Mouse (Mus musculus): ENCODE results near the gene Ttc39a.
A peak's percentile ranks its signal among the peaks of the same experiment; 100 is the strongest.
"Not testable (repeated sequence)": the region's sequence is repeated elsewhere in the genome, so short reads cannot be mapped to it uniquely, and the experiment has no call there.

Gene Ttc39a

GRCm38 (mm10) chr4:109406486-109407175 is at the start of gene Ttc39a:
TSS of gene Ttc39a (plus strand) at chr4:109406623.
- peak; percentile 20 for DNase-seq (ENCODE audit: low read depth)

- no peak for DNase-seq (ENCODE audit: low read depth)
These were observed 28.3 kb upstream of the Ttc39a start for GRCm38 (mm10) chr4:109378107-109378506.

DNA sequence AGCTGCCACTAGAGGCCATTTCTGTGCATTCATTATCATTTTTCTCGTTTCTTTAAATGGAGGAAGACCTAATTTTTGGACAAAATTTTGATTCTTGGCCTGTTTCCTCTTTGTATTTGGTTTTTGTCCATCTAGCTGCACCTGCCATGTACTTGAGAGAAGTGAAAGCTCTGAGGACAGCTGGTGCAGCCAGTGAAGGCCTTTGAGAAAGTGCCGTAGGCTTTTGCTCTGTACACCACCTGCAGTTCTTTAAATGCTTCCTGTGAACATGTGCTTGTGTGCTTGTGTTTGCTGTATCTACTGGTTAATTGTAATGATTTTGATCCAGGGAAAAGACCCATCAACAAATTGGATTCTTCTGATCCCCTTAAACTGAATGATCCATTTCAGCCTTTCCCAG is 24.0 kb upstream of the Ttc39a start:
- DNase-seq (ENCODE audit: low read depth) = no peak

GRCm38 (mm10) chr4:109385599-109385998 is 20.8 kb upstream of the Ttc39a start:
- no peak for DNase-seq (ENCODE audit: low read depth)

DNA sequence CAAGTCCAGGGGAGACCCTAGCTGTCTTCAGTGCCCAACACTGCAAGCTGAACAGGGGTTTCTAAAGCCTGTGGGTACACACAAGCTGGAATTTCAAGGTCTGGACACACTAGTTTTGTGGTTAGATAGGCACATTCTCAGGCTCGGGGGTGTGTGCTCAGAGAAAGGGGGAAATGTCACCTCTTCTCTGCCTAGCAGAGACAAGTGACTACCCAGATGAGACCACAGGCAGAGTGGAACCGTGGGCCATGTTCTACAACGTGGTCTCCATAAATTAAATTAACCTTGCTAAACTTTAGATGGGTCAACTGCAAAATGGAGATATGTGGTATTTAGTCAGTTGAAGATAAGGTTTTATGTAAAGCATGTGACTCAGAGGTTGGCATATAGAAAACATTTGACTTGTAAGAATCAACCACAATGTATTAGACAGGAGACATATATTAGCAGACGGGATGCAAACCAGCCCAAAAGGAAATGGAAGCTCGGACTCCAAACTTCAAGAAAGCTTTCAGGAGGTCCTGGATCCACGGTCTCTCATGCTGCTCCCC is 13.1 kb upstream of the Ttc39a start:
- no peak for DNase-seq (ENCODE audit: low read depth)

DNA sequence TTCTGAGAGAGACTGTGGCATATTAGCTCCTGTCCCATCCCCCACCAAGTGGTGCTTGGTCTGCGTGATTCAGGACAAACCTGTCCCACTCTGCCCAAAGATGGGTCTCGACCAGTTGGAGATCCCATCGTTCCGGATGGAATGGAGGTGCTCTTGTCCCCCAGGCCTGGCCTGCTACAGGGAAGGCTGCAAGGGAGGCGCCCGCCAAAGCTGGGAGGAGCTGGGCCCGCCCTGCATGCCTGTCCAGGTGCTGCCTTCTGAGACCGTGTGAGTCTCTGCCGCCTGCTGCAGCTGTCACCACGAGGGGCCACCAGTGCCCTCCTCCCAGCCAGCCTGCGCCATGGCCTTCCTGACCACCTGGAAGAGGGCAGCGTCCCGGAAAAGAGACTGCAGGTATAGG is 12.5 kb upstream of the Ttc39a start:
- DNase-seq (ENCODE audit: low read depth) = no peak

DNA sequence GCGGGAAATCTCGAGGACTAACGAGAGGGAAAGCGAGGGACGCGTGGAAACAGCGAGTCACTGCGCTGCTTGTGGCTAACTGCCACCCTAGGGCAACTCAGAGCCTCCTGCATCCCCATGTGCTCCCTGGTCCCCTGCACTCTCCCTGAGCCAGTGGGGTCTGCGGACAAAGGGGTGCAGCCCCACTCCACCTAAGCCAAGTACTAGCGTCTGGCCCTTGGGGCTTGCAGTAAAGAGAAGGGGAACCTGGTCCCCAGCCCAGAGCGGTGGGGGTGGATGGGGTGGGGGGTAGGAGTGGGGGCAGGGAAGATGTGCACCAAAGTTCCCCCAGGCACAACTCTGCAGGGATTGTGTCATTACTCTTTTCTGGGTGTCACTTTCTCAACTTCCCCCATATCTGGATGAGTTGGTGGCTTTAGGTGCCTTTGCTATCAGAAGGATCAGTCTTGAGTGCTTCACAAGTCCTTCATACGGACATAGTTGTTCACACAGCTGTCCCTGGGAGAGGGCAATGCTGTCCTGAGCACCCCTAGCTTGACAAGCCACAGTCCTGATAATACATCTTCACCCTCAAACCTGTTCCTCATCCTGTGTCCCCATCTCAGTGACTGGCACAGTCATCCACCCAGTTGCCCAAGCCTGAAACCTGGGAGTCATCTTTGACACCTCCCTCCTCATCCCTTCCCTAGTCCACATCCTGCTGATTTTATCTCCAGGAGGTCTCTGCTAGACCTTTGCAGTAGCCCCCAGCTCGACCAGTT is 11.9 kb upstream of the Ttc39a start:
- DNase-seq (ENCODE audit: low read depth) = no peak

DNA sequence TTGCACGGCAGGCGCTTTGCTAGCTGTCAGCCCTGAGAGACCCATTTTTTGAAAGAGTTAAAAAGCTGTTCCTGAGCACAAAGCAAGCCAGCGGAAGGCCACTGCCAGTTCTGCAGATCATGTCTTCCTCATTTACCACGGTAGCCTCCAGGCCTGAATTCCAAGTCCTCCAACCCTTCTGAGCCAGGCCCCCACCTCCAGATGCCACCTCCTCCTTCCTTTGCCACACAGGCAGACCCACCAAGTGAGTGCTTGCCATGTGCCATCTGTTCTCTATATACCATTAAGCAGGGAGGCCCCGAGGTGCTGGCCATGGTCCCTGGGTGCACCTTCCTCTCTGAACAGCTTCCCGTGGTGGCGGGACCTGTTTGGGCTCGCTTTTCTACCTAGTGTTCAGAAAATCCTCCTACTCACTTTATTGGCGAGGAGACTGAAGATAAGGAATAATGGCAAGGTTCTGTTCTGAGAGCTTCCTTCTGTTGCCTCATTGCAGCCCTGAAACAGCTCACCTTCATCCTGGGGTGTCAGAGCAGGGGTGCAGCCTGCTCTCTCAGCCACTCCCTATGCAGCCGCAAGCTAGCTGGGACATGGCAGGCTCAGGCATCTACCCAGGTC is 6.0 kb upstream of the Ttc39a start:
- DNase-seq (ENCODE audit: low read depth) = no peak

- DNase-seq (ENCODE audit: low read depth) = no peak
These were observed 5.2 kb upstream of the Ttc39a start for GRCm38 (mm10) chr4:109401176-109401689.

DNA sequence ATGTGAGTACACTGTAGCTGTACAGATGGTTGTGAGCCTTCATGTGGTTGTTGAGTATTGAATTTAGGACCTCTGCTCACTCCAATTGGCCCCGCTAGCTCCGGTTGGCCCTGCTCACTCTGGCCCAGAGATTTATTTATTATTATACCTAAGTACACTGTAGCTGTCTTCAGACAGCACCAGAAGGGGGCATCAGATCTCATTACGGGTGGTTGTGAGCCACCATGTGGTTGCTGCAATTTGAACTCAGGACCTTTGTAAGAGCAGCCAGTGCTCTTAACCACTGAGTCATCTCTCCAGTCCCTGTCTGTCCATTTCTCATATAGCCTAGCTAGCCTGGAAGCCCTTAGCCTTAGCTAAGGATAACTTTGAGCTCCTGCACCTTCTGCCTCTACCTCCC is 1.5 kb upstream of the Ttc39a start:
- not testable (repeated sequence) for DNase-seq (ENCODE audit: low read depth)

DNA sequence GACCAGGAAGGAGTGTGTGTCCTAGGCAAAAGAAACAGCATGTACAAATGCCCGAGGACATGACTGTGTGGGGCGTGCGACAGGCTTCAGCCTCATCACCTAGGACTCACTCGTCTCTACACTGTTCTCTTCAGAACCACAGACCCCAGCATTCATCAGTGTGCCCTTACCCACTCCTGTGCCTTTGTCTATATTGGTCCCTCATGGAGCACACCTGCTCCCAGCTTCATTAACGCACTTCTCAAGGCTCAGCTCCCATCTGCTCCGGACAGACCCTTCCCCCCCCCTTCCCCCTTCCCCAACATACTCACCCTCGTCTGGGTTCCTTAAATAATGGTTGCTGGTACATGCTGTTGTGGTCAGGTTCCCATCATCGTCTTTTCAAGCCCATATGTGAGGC is 1.0 kb upstream of the Ttc39a start:
- DNase-seq (ENCODE audit: low read depth) = no peak

DNA sequence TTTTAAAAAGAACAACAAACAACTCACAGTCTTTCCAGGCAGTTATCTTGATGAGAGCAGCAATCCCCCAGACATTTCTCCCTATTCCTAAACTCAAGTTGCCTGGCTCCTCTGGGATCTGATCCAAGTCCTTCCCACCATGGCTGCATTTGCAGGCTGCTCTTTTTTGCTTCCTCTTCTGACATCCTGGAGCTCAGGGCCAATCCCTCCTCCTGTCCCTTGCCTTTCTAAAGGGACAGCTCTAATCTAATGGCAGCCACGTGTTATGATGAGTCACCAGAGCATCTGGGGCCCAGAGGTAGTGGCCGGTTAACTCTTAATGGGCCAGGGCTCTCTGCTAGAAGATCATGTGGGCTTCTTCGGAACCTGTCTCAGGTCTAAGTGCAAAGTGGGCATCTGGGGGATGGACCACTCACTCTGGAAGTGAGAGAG is 353 bp upstream of the Ttc39a start:
- DNase-seq (ENCODE audit: low read depth) = peak; percentile 27

- DNase-seq (ENCODE audit: low read depth) = no peak
These were observed 725 bp downstream of the Ttc39a start for GRCm38 (mm10) chr4:109407176-109407520.

DNA sequence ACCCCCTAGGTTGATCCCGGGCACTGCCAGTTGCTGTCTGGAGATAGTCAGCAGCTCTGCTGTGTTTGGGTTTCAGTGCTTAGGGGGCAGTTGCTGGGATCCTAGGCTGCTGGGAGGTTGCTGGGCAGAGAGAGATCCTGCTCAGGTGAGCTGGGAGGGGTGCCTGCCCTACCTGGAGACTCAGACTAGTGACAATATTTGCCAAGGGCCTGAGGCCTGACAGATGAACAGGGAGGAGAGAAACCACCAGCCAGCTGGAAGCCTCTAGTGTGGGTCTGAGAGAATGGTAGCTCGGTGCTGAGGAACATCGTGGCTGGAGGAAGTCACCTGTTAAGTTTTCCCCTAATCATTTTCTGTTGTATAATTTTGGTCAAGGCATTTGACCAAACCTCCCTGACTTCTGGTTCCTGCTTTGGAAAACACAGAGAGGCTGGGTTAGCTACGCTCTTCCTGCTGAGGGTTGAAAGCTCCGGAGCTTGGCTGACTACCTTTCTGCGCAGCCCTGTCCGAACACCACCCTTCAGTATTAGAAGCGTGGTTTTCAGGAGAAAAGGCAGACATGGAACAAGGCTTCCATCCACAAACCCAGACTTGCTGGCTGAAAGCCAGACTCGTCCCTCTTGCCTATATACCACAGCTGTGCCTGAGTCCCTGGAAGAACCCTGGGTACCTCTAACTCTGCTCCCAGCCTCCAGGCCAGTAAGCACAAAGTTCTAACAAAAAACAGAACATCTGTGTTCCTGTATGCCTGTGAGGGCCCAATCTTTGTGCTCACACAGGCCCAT is 1.5 kb downstream of the Ttc39a start:
- DNase-seq (ENCODE audit: low read depth) = no peak

- DNase-seq (ENCODE audit: low read depth) = no peak
These were observed 4.4 kb downstream of the Ttc39a start for GRCm38 (mm10) chr4:109410681-109411376.

- DNase-seq (ENCODE audit: low read depth) = no peak
These were observed 5.0 kb downstream of the Ttc39a start for GRCm38 (mm10) chr4:109411377-109411967.

DNA sequence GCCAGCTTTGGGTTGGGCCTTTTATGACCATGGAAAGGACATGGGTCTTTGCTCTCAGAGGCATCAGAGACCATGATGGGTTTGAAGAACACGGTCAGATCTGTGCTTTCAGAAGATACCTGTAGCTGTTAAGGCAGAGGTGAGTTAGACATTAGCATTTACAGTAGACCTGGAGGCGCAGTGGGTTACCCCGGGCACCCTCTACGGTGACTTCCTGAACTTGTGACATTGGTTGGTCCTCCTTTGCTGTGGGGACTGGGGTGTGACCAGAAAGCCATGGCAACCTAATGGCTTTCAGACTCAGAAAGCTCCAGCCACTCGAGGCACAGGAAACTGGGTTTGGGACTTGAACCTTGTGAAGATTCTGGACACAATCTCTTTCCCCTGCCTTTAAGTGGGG is 5.8 kb downstream of the Ttc39a start:
- DNase-seq (ENCODE audit: low read depth) = no peak

GRCm38 (mm10) chr4:109417998-109418397 is 11.6 kb downstream of the Ttc39a start:
- DNase-seq (ENCODE audit: low read depth) = no peak

GRCm38 (mm10) chr4:109419017-109419416 is 12.6 kb downstream of the Ttc39a start:
- DNase-seq (ENCODE audit: low read depth) = no peak

DNA sequence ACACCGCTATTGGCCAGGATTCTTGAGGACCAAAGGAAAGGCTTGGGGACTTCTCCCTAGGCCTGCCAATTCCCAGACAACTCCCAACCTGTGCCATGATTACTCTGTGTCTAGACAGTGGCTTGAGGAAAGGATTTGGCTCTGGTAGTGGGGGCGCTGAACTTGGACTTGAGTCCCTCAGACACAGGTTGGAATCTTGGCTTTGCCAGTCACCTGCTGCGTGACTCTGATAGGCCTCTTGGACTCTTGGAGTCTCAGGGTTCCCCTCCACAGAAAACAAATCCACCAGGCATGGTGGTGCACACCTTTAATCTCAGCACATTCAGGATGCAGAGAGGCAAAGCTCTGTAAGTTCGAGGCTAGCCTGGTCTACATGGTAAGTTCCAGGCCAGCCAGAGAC is 13.1 kb downstream of the Ttc39a start:
- no peak for DNase-seq (ENCODE audit: low read depth)
